Mouse (Mus musculus) heart, embryonic 11.5 days (tissue): ENCODE measurements around the gene Mmp9. TPM values are rescaled to one million over a fixed set of nuclear protein-coding genes. Genes with fewer than 3 reads are reported as not detected.

Source experiments
- ATAC-seq: fragments of 200-750 bp; cut with Nextera tagmentation; replicated peaks from 2 replicates; pipeline ENCODE4 v1.8.0; 2017; ENCODE audit warnings: moderate library complexity; ENCODE audit not compliant: insufficient number of reproducible peaks, low FRiP score, low TSS enrichment
- H3K27ac ChIP-seq: fragments of 300-500 bp; sonication (generic); 2 replicates; pipeline ENCODE4 v1.5.1; 2014; ENCODE audit warnings: mild to moderate bottlenecking, low read depth, low read length
- H3K27me3 ChIP-seq: fragments of 300-500 bp; sonication (generic); 2 replicates; pipeline ENCODE4 v1.6.1; 2014; ENCODE audit warnings: mild to moderate bottlenecking, low read length, mixed read lengths; ENCODE audit not compliant: control insufficient read depth, insufficient read depth
- H3K36me3 ChIP-seq: fragments of 300-500 bp; sonication (generic); 2 replicates; pipeline ENCODE4 v1.6.1; 2014; ENCODE audit warnings: mild to moderate bottlenecking, low read length, moderate library complexity, mixed read lengths; ENCODE audit not compliant: control insufficient read depth, insufficient read depth
- H3K4me1 ChIP-seq: fragments of 300-500 bp; sonication (generic); 2 replicates; pipeline ENCODE4 v1.6.1; 2014; ENCODE audit warnings: low read length; ENCODE audit not compliant: control insufficient read depth, insufficient read depth
- H3K4me2 ChIP-seq: fragments of 300-500 bp; sonication (generic); 2 replicates; pipeline ENCODE4 v1.6.1; 2014; ENCODE audit warnings: mild to moderate bottlenecking, moderate library complexity
- H3K4me3 ChIP-seq: fragments of 300-500 bp; sonication (generic); 2 replicates; pipeline ENCODE4 v1.5.1; 2014; ENCODE audit warnings: low read depth, low read length
- H3K9ac ChIP-seq: fragments of 300-500 bp; sonication (generic); 2 replicates; pipeline ENCODE4 v1.6.1; 2014; ENCODE audit warnings: mild to moderate bottlenecking, low read depth, low read length, moderate library complexity
- H3K9me3 ChIP-seq: fragments of 300-500 bp; sonication (generic); replicated peaks from 2 replicates; pipeline ENCODE4 v1.6.1; 2016; ENCODE audit warnings: low read length; ENCODE audit not compliant: control insufficient read depth
- WGBS: fragments of 180-500 bp; shearing (Covaris S2); extraction: QIAGEN DNeasy Blood & Tissue Kit; methylation state at CpG from one replicate; pipeline ENCODE4 v1.1.7; 2014; ENCODE audit not compliant: insufficient replicate concordance; 5-methylcytosine and 5-hydroxymethylcytosine counted together
- polyA plus RNA-seq: library from polyadenylated mRNA; unstranded; fragments of >200 nt; fragmentation: Nextera tagmentation; extraction: Ambion mirVana; gene quantifications from 2 replicates; pipeline ENCODE4 v1.2.1, GENCODE M21; 2014

The Mmp9 gene
- polyA plus RNA-seq, 1 experiment from 2014 or later: 0.16 TPM

DNA sequence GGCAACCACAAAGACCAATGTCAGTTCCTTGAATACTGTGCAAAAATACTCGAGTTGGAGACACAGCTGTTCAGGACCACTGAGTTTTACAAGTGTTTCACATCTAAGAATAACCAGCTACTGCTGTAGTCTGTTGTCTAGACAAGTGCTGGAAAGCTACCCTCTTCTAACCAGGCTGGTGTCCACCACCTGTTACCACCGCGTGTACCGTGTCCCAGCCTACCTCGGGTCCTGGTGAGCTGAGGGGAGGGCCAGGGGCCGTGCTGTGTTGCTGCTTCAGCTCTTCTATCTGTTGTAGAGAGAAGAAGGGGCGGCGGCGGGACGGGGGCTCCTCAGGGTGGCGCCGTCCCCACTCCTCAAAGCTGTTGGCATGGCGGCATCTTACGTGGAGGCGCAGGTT lies 41.5 kb upstream of the Mmp9 start:
- Histone ChIP-seq H3K4me2 (no peak overlapping the region), H3K9me3 (no peaks in the 10 kb centered on the region), H3K4me3 (no peak overlapping the region), H3K4me1 (no peaks in the 10 kb centered on the region), H3K9ac (no peak overlapping the region), H3K36me3 (peaks cover 53% of the 10 kb centered on the region), H3K27me3 (no peaks in the 10 kb centered on the region), H3K27ac (no peak overlapping the region)
- WGBS: 91% methylated on average over 15 of the region's 15 CpGs
- no peak for ATAC-seq

DNA sequence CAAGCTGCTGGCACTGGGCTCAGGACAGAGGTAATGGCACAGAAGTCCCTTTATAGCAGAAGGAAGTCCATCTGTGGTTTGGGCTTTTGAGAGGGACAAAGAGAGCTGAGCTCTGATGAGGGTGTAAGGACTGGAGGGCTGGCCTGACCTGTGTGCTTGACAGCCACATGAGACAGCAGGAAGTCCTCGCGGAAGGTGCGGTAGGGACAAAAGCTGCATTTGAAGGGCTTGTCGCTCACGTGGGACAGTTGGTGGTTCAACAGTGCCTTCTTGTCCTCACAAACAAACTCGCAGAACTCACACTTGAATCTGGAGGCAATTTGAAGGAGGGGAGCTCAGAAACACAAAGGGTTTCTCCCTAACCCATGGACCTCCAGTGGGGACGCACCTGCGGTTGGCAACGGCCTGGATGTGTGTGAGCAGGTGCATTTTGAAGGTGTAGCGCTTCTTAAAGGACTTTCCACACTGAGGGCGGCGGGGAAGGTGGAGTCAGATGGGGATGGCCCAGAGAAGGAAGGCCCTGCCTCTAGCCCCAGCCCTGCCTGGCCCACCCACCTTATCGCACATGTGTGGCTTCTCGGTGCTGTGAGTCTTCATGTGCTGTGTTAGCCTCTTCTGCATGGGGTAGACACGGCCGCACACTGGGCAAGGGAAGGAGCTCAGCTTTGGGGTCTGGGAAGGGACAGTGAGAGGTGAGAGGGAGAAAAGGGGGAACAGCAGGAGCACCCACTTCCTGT lies 40.7 kb upstream of the Mmp9 start:
- 90% methylated on average over 16 of the region's 16 CpGs for WGBS

DNA sequence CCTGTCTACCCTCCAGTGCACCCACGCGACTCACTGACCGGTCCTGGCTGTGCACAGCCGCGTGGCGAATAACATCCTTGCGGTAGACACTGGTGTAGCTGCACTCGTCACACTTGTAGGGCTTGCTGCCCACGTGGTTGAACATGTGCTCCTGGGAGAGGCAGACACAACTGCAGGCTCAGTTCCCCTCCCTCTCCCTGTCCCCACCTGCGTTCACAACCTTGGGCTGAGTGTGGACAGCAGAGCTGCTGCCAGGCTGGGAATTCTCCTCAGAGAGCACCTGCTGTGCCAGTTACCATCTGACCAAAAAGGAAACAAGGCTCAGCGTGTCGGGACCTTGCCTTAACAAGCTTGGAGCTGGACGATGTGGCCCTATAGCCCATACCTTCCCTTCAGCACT lies 39.2 kb upstream of the Mmp9 start:
- Histone ChIP-seq H3K27me3 (no peaks in the 10 kb centered on the region), H3K9ac (no peak overlapping the region), H3K4me2 (no peak overlapping the region), H3K4me3 (no peak overlapping the region), H3K36me3 (peaks cover 55% of the 10 kb centered on the region), H3K27ac (no peak overlapping the region), H3K9me3 (peaks cover 6% of the 10 kb centered on the region), H3K4me1 (no peaks in the 10 kb centered on the region)
- ATAC-seq: no peak; the same call in 1 of the 2 replicates
- 91% methylated on average over 13 of the region's 13 CpGs for WGBS

More for the DNA sequence above, 40.7 kb upstream of the Mmp9 start:
- H3K27ac ChIP-seq: no peak overlapping the region
- H3K4me2 ChIP-seq: no peak overlapping the region
- H3K4me3 ChIP-seq: no peak overlapping the region
- ATAC-seq: no peak
- no peaks in the 10 kb centered on the region for H3K27me3 ChIP-seq
- H3K9me3 ChIP-seq: no peaks in the 10 kb centered on the region
- H3K36me3 ChIP-seq: peaks cover 55% of the 10 kb centered on the region
- 0 out of 2 replicates have a peak overlapping the region, but pooled peaks have one; percentile 10 for H3K9ac ChIP-seq
- no peaks in the 10 kb centered on the region for H3K4me1 ChIP-seq

DNA sequence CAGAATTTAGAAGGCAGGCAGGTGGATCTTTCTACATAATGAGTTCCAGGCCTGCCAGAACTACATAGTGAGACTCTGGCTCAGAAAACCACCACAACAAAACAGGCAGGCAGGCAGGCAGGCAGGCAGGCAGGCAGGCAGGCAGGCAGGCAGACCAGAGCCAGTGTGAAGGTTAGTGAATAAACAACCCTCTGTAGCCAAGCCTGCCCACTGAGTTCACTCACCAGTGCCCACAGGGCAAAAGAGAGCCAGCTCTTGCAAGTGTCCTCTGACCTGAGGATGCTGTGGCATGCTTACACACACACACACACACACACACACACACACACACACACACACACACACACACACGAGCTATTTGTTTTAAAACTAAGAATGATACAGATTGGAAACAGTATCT lies 37.1 kb upstream of the Mmp9 start:
- peaks cover 6% of the 10 kb centered on the region for H3K9me3 ChIP-seq
- H3K27ac ChIP-seq: no peak overlapping the region
- no peaks in the 10 kb centered on the region for H3K27me3 ChIP-seq
- no peak for ATAC-seq
- H3K4me2 ChIP-seq: no peak overlapping the region
- H3K9ac ChIP-seq: no peak overlapping the region
- H3K36me3 ChIP-seq: peaks cover 67% of the 10 kb centered on the region
- H3K4me3 ChIP-seq: no peak overlapping the region
- 94% methylated on average over 1 of the region's 1 CpGs for WGBS
- H3K4me1 ChIP-seq: no peaks in the 10 kb centered on the region

DNA sequence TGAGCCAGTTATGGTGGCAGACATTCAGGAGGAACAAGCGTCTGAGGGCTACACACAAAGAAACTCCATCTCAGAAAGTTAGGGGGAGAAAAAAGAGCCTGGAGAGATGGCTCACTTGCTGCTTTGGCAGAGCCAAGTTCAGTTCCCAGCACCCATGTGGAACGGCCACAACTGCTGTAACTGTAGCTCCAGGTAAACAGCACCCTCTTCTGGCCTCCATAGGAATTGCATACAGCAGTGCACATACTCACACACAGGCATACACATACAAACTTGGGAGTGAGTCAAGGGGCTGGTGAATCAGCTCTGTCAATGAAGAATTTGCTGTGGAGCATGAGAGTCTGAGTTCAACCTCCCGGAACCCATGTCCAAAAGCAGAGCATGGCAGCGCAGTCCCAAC lies 34.5 kb upstream of the Mmp9 start:
- Histone ChIP-seq H3K27ac (no peak overlapping the region), H3K4me2 (no peak overlapping the region), H3K27me3 (no peaks in the 10 kb centered on the region), H3K4me1 (peaks cover 10% of the 10 kb centered on the region), H3K9ac (no peak overlapping the region), H3K4me3 (no peak overlapping the region), H3K9me3 (peaks cover 6% of the 10 kb centered on the region), H3K36me3 (peaks cover 64% of the 10 kb centered on the region)
- no peak for ATAC-seq
- WGBS: 94% methylated on average over 4 of the region's 4 CpGs

DNA sequence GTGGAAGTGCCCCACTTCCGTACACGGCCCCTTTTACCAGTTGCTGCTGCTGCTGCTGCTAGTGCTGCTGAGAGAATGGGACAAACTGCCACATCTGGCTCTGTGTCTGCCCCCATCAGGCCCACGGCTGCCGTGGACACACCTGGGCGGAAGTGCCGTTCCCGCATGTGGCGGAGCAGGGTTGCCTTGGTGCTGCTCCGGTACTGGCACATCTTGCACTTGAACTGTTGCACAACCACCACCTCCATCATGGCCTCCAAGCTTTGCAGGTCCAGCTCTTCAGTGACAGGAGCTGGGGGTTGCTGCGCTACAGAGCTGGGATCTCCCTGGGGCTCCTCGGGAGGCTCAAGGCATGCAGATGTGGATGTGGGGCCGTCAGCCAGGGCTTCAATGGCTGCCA lies 33.1 kb upstream of the Mmp9 start:
- H3K36me3 ChIP-seq: peaks cover 52% of the 10 kb centered on the region
- no peak overlapping the region for H3K27ac ChIP-seq
- peaks cover 6% of the 10 kb centered on the region for H3K9me3 ChIP-seq
- H3K4me1 ChIP-seq: peaks cover 12% of the 10 kb centered on the region
- H3K4me2 ChIP-seq: no peak overlapping the region
- H3K9ac ChIP-seq: no peak overlapping the region
- ATAC-seq: no peak
- no peak overlapping the region for H3K4me3 ChIP-seq
- 96% methylated on average over 12 of the region's 12 CpGs for WGBS
- no peaks in the 10 kb centered on the region for H3K27me3 ChIP-seq

DNA sequence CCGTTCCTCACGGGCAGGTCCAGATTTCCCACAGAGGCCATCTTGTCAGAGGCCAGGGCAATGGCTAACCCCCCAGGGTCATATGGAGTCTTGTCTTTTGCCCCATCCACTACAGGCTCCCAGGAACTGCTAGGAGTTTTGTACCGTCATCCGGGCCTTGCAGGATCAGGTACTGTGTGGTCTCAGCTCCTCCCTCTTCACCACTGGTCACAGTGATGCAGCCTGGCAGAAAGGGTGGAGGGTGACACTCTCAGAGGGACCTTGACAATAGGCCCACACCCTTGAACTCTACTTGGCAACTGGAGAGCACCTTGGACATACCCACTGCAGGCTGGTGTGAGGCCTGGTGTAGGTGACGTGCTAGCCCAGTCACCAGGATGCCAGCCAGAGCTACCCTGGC lies 32.6 kb upstream of the Mmp9 start:
- Histone ChIP-seq H3K9ac (no peak overlapping the region), H3K27me3 (no peaks in the 10 kb centered on the region), H3K9me3 (peaks cover 6% of the 10 kb centered on the region), H3K36me3 (peaks cover 48% of the 10 kb centered on the region), H3K27ac (no peak overlapping the region), H3K4me2 (no peak overlapping the region), H3K4me1 (peaks cover 13% of the 10 kb centered on the region), H3K4me3 (no peak overlapping the region)
- WGBS: 95% methylated on average over 5 of the region's 5 CpGs
- ATAC-seq: no peak

DNA sequence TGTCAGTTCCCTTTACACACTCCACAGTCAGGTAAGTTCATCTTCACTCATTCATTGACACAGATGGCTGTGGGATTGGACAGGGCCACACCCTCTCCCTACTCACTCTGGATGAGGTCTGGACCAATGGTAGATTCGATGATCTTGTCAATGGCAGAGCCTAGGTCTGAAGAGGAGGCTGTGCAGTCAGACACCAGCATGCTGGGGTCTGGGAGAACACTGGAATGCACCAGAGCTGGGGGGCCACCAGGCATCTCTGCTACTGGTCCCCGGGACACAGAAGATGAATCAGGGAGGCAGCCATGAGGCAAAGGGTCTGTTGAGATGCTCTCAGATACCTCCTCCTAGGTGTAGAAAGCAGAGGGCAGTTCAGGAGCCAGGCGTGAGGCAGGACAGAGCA lies 31.5 kb upstream of the Mmp9 start:
- Histone ChIP-seq H3K36me3 (peaks cover 46% of the 10 kb centered on the region), H3K4me2 (peak overlapping the region; percentile 85), H3K4me1 (peaks cover 13% of the 10 kb centered on the region), H3K27me3 (no peaks in the 10 kb centered on the region), H3K27ac (no peak overlapping the region), H3K4me3 (no peak overlapping the region), H3K9me3 (peaks cover 6% of the 10 kb centered on the region), H3K9ac (no peak overlapping the region; the same call in 1 of the 2 replicates)
- ATAC-seq: no peak
- 86% methylated on average over 3 of the region's 3 CpGs for WGBS

DNA sequence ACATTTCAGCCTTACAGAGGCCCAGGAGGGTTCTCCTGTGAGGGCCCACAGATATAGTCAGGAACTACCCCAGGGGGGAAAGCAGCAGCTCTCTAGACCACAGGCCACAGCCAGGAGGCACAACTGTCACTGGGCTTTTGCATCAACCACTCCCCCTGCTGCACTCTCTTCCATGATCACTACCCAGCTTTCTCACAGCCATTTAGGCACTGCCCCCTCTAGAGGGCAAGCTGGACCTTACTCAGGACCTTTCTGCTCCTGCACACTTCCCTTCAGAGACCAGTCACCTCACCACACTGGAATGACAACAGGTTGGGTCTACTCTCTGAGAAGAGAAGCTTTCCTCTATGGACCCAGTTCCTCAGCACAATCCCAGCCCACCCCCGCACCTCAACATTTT lies 31.0 kb upstream of the Mmp9 start:
- Histone ChIP-seq H3K27ac (no peak overlapping the region), H3K4me1 (peaks cover 13% of the 10 kb centered on the region), H3K9ac (no peak overlapping the region; the same call in 1 of the 2 replicates), H3K27me3 (no peaks in the 10 kb centered on the region), H3K4me2 (peak overlapping the region; percentile 85), H3K36me3 (peaks cover 42% of the 10 kb centered on the region), H3K4me3 (peak overlapping the region; percentile 87; the same call in 1 of the 2 replicates), H3K9me3 (peaks cover 6% of the 10 kb centered on the region)
- 75% methylated on average over 1 of the region's 1 CpGs for WGBS
- ATAC-seq: no peak
